Mouse (Mus musculus) urinary bladder, adult 2 months (tissue): Measurements from ENCODE around the gene Olfr792. TPM values are rescaled to one million over a fixed set of nuclear protein-coding genes. Genes with fewer than 3 reads are reported as not detected.

Experiments
- DNase-seq: peaks from one replicate; pipeline ENCODE4 v3.0.0; 2022; ENCODE audit warnings: low spot score
- polyA plus RNA-seq: library from polyadenylated mRNA; depleted of rRNA; stranded (reverse); fragments of >200 nt; gene quantifications from 2 replicates; pipeline ENCODE4 v1.2.3, GENCODE M21; 2012; rRNA removed

The Olfr792 gene
- polyA plus RNA-seq: not detected in 2 replicates

DNA sequence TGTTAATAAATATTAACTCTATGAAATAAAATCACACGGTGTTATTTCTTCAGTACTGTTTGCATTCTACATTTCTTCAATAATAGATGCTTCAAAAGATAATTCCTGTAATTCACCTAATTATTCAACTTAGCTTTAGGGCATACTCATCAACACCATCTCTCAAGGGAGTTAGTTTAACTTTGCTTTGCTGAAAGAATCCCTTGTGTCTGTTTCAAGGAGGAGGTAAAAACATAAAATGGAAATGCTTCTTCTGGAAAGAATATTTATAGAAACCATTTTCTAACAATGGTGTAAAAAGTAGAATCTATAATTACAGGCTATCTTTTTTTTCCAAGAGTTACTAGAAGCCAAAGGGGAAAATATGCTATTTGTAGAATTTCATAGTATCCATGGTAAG, at the start of gene Olfr792:
Gene Olfr792, plus strand, starts transcription at position 301 of the 400 bp plus-strand sequence.
- DNase-seq: no peak

DNA sequence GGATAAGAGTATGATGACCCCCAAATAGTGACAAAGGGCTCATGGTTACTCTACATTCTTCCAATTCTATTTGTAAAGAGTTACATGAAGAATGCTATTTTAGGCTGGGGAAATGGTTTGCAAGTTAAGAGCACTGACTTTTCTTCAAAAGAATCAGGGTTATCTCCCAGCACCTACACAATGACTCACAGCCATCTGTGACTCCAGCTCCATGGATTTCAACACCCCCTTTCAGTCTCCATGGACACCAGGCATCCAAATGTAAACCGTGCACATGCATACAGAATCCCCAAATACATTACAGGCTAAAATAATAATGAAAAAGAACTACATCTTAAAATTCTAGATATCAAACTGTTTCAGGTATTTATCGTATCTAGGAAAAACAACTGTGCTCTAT, 48.9 kb upstream of the Olfr792 start:
- DNase-seq: no peak

DNA sequence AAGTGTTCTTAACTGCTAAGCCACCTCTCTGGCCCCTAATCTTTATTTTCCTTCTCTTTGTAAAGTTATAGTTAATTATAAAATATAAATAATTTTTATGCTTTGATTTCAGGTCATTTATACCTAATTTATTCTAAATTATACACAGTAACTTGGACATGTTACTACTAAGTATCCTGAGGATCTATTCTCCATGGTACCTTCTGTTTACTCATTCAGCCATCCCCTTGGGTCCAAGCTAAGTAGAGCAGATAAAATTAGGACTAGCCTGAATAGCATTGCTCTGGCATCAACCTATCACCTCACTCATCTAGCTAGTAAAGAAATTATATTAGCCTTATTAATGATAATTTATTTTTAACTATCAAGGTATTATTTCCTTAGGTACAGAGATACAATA, 40.8 kb upstream of the Olfr792 start, which contains the start of gene Olfr790:
Gene Olfr790, plus strand, starts transcription at position 301 of the 400 bp plus-strand sequence.
- no peak for DNase-seq

DNA sequence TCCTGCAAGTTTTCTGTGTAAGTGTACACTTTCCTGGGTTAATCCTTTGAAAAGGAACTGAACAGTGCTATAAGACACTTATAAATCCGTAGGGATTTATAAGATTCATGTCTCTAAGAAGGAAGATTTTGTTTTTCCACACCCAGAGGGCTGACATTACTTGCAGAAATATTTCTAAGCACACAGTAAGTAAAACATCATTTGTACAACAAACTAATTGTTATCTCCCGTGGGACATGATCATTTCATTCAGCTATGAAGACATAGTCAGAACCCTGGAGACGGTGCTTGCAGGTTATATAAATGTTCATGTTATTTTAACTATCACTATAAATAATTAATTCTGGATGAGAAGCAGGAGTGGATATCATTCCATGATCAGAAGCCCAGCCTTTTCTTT, 17.5 kb upstream of the Olfr792 start, which contains the start of gene Olfr791:
Gene Olfr791, plus strand, starts transcription at position 301 of the 400 bp plus-strand sequence.
- DNase-seq: no peak

DNA sequence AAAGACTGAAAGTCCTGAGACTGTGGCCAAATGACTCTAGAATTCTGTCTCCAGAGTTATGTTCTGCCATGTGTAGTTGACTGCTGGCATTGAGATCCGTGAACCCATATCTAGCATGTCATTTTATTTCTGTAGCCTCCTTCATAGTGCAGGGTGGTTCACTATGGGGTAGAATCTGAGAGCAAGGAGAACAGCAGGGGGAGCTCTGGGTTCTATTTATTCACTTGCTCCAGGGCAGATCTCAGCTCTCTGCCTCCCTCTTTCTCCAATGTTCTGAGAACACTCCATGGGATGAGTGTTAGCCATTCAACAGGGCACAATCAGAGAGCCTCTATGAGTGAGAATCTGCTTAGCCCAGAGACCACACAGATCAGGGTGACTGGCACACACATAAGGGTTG, 10.4 kb downstream of the Olfr792 start:
- DNase-seq: no peak

DNA sequence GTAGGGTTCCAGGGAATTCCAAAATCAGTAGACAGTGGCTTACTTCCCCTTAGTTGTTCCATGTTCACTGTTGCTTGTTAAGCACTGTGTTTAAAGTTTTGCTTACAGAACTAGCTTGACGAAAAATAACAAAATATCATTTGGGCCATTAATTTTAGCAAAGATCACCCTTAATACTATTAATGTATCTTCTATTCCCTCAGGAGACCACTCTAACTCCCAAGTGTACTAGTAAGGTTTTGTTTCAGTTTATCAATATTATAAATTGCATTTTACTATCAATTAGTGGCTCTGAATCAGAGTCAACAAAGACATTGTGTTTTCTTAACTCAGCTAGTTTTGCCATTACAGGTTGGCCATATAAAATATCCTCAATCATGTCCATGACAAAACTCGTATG, 28.4 kb downstream of the Olfr792 start, which contains the start of gene Olfr794:
Gene Olfr794, plus strand, starts transcription at position 301 of the 400 bp plus-strand sequence.
- no peak for DNase-seq

DNA sequence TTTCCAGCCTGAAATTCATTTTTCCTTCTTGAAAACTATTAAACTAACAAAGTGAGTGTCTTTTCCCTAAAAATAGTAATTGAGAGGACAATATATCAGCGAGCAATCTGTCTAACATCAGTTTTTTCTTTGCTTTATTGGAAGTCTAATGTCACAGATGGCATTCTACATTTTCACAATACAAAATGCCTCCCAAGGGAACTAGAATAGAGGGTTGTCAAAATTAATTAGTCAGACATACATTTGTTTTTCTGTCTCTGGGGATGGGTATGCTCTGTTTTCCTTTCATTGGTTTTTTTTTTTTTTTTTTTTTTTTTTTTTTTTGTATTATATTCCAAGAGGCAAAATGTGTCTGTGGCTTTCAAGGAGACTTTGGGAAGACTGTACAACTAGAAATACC, 38.1 kb downstream of the Olfr792 start:
- no peak for DNase-seq

Other genes with a start within 250 kb of the Olfr792 start
- not detected in 2 replicates for gene Olfr780, start 221.0 kb upstream of the Olfr792 start, polyA plus RNA-seq
- gene Olfr781, start 210.3 kb upstream of the Olfr792 start, polyA plus RNA-seq: not detected in 2 replicates
- gene Olfr782, start 190.3 kb upstream of the Olfr792 start, polyA plus RNA-seq: not detected in 2 replicates
- 0.03 and 0.06 TPM in 2 replicates for gene Olfr784, start 155.1 kb upstream of the Olfr792 start, polyA plus RNA-seq
- not detected in 2 replicates for gene Olfr785, start 133.7 kb upstream of the Olfr792 start, polyA plus RNA-seq
- gene Olfr786, start 111.9 kb upstream of the Olfr792 start, polyA plus RNA-seq: not detected in 2 replicates
- not detected in 2 replicates for gene Olfr787, start 77.3 kb upstream of the Olfr792 start, polyA plus RNA-seq
- gene Olfr788, start 68.2 kb upstream of the Olfr792 start, polyA plus RNA-seq: not detected in 2 replicates
- not detected in 2 replicates for gene Olfr789, start 54.4 kb upstream of the Olfr792 start, polyA plus RNA-seq
- not detected in 2 replicates for gene Olfr790, start 40.7 kb upstream of the Olfr792 start, polyA plus RNA-seq
- not detected in 2 replicates for gene Olfr791, start 17.4 kb upstream of the Olfr792 start, polyA plus RNA-seq
- not detected in 2 replicates for gene Olfr794, start 28.5 kb downstream of the Olfr792 start, polyA plus RNA-seq
- not detected in 2 replicates for gene Olfr796, start 73.4 kb downstream of the Olfr792 start, polyA plus RNA-seq
- not detected in 2 replicates for gene Olfr798, start 88.8 kb downstream of the Olfr792 start, polyA plus RNA-seq
- not detected in 2 replicates for gene Olfr799, start 98.3 kb downstream of the Olfr792 start, polyA plus RNA-seq
- not detected in 2 replicates for gene Olfr800, start 118.5 kb downstream of the Olfr792 start, polyA plus RNA-seq
- gene Olfr801, start 134.7 kb downstream of the Olfr792 start, polyA plus RNA-seq: not detected in 2 replicates
- gene Olfr802, start 149.0 kb downstream of the Olfr792 start, polyA plus RNA-seq: not detected in 2 replicates
- gene Olfr803, start 155.1 kb downstream of the Olfr792 start, polyA plus RNA-seq: not detected in 2 replicates
- not detected in 2 replicates for gene Olfr804, start 164.0 kb downstream of the Olfr792 start, polyA plus RNA-seq
- gene Olfr805, start 190.2 kb downstream of the Olfr792 start, polyA plus RNA-seq: not detected in 2 replicates
- gene Olfr806, start 202.8 kb downstream of the Olfr792 start, polyA plus RNA-seq: not detected in 2 replicates
- not detected in 2 replicates for gene Olfr807, start 218.6 kb downstream of the Olfr792 start, polyA plus RNA-seq
- gene Olfr808, start 226.3 kb downstream of the Olfr792 start, polyA plus RNA-seq: not detected in 2 replicates
- not detected in 2 replicates for gene Olfr809, start 235.5 kb downstream of the Olfr792 start, polyA plus RNA-seq